Mouse (Mus musculus) embryonic facial prominence, embryonic 13.5 days (tissue): ENCODE results near the gene Arrb1. TPM values are rescaled to one million over a fixed set of nuclear protein-coding genes. Genes with fewer than 3 reads are reported as not detected.

Source experiments
- ATAC-seq: fragments of 200-750 bp; cut with Nextera tagmentation; 2 replicates; pipeline ENCODE4 v1.8.0; 2017; ENCODE audit warnings: low read depth; ENCODE audit not compliant: insufficient number of reproducible peaks, insufficient read depth, low FRiP score, low TSS enrichment
- H3K27ac ChIP-seq: fragments of 300-500 bp; sonication (generic); 2 replicates; pipeline ENCODE4 v1.5.1; 2015; ENCODE audit warnings: moderate library complexity, mild to moderate bottlenecking, inconsistent platforms
- H3K27me3 ChIP-seq: fragments of 300-500 bp; sonication (generic); 2 replicates; pipeline ENCODE4 v1.6.1; 2015; ENCODE audit warnings: mild to moderate bottlenecking, inconsistent platforms
- H3K36me3 ChIP-seq: fragments of 300-500 bp; sonication (generic); 2 replicates; pipeline ENCODE4 v1.6.1; 2015; ENCODE audit warnings: mild to moderate bottlenecking, inconsistent platforms
- H3K4me1 ChIP-seq: fragments of 300-500 bp; sonication (generic); 2 replicates; pipeline ENCODE4 v1.6.1; 2015; ENCODE audit warnings: inconsistent platforms
- H3K4me2 ChIP-seq: fragments of 300-500 bp; sonication (generic); 2 replicates; pipeline ENCODE4 v1.6.1; 2015; ENCODE audit warnings: moderate library complexity, mild to moderate bottlenecking, inconsistent platforms
- H3K4me3 ChIP-seq: fragments of 300-500 bp; sonication (generic); 2 replicates; pipeline ENCODE4 v1.5.1; 2015; ENCODE audit warnings: mild to moderate bottlenecking, inconsistent platforms
- H3K9ac ChIP-seq: fragments of 300-500 bp; sonication (generic); 2 replicates; pipeline ENCODE4 v1.6.1; 2015; ENCODE audit warnings: mild to moderate bottlenecking, inconsistent platforms
- H3K9me3 ChIP-seq: fragments of 300-500 bp; sonication (generic); 2 replicates; pipeline ENCODE4 v1.6.1; 2016; ENCODE audit warnings: inconsistent platforms
- WGBS: fragments of 180-500 bp; shearing (Covaris S2); methylation state at CpG from one replicate; pipeline ENCODE4 v1.1.7; 2015; ENCODE audit warnings: mixed read lengths; 5-methylcytosine and 5-hydroxymethylcytosine counted together
- polyA plus RNA-seq: library from polyadenylated mRNA; unstranded; fragments of >200 nt; fragmentation: Nextera tagmentation; extraction: Ambion mirVana; gene quantifications from 2 replicates; pipeline ENCODE4 v1.2.1, GENCODE M21; 2015

The Arrb1 gene
- polyA plus RNA-seq, 1 experiment from 2014 or later: 6.3 TPM

- H3K27me3 ChIP-seq: no peaks in the 10 kb centered on the region
- no peak overlapping the region for H3K4me3 ChIP-seq
- no peak overlapping the region for H3K4me2 ChIP-seq
- no peaks in the 10 kb centered on the region for H3K36me3 ChIP-seq
- H3K9ac ChIP-seq: no peak overlapping the region
- no peak for ATAC-seq
- H3K4me1 ChIP-seq: peaks cover 58% of the 10 kb centered on the region
- 68% methylated on average over 4 of the region's 4 CpGs for WGBS
- H3K27ac ChIP-seq: no peak overlapping the region
- no peaks in the 10 kb centered on the region for H3K9me3 ChIP-seq
These were observed 3.2 kb downstream of the Arrb1 start for GRCm38 (mm10) chr7:99538421-99538820.

GRCm38 (mm10) chr7:99539201-99539891 lies 4.1 kb downstream of the Arrb1 start:
- H3K4me1 ChIP-seq: peaks cover 55% of the 10 kb centered on the region
- no peak overlapping the region for H3K4me3 ChIP-seq
- WGBS: 18% methylated on average over 8 of the region's 8 CpGs
- no peak overlapping the region for H3K27ac ChIP-seq
- no peak for ATAC-seq
- no peaks in the 10 kb centered on the region for H3K9me3 ChIP-seq
- no peak overlapping the region for H3K9ac ChIP-seq
- H3K36me3 ChIP-seq: no peaks in the 10 kb centered on the region
- no peak overlapping the region for H3K4me2 ChIP-seq
- H3K27me3 ChIP-seq: no peaks in the 10 kb centered on the region

GRCm38 (mm10) chr7:99540016-99540415 lies 4.8 kb downstream of the Arrb1 start:
- Histone ChIP-seq H3K27me3 (no peaks in the 10 kb centered on the region), H3K9me3 (no peaks in the 10 kb centered on the region), H3K4me2 (no peak overlapping the region), H3K36me3 (no peaks in the 10 kb centered on the region), H3K9ac (no peak overlapping the region), H3K27ac (no peak overlapping the region), H3K4me1 (peaks cover 56% of the 10 kb centered on the region), H3K4me3 (no peak overlapping the region)
- WGBS: 57% methylated on average over 2 of the region's 2 CpGs
- no peak for ATAC-seq

- no peak overlapping the region for H3K4me2 ChIP-seq
- H3K27me3 ChIP-seq: no peaks in the 10 kb centered on the region
- ATAC-seq: no peak
- H3K36me3 ChIP-seq: no peaks in the 10 kb centered on the region
- 23% methylated on average over 5 of the region's 5 CpGs for WGBS
- peaks cover 62% of the 10 kb centered on the region for H3K4me1 ChIP-seq
- no peak overlapping the region for H3K4me3 ChIP-seq
- no peaks in the 10 kb centered on the region for H3K9me3 ChIP-seq
- H3K9ac ChIP-seq: no peak overlapping the region
- no peak overlapping the region for H3K27ac ChIP-seq
These were observed 5.9 kb downstream of the Arrb1 start for GRCm38 (mm10) chr7:99541204-99541603.

- no peaks in the 10 kb centered on the region for H3K36me3 ChIP-seq
- WGBS: 48% methylated on average over 6 of the region's 6 CpGs
- H3K27me3 ChIP-seq: no peaks in the 10 kb centered on the region
- H3K9ac ChIP-seq: 0 out of 2 replicates have a peak overlapping the region, but pooled peaks have one; percentile 49
- peak overlapping the region; percentile 22; the same call in 1 of the 2 replicates for H3K27ac ChIP-seq
- no peak overlapping the region for H3K4me3 ChIP-seq
- ATAC-seq: no peak
- H3K4me2 ChIP-seq: no peak overlapping the region
- H3K4me1 ChIP-seq: peaks cover 66% of the 10 kb centered on the region
- no peaks in the 10 kb centered on the region for H3K9me3 ChIP-seq
These were observed 9.0 kb downstream of the Arrb1 start for GRCm38 (mm10) chr7:99544272-99544671.

GRCm38 (mm10) chr7:99545885-99546745 lies 10.8 kb downstream of the Arrb1 start:
- peaks cover 50% of the 10 kb centered on the region for H3K4me1 ChIP-seq
- peak overlapping the region; percentile 36; the same call in 1 of the 2 replicates for H3K9ac ChIP-seq
- no peak overlapping the region for H3K4me3 ChIP-seq
- 0 out of 2 replicates have a peak overlapping the region, but pooled peaks have one; percentile 20 for H3K4me2 ChIP-seq
- H3K27me3 ChIP-seq: no peaks in the 10 kb centered on the region
- no peak for ATAC-seq
- WGBS: 38% methylated on average over 10 of the region's 10 CpGs
- H3K9me3 ChIP-seq: no peaks in the 10 kb centered on the region
- peaks cover 5% of the 10 kb centered on the region; the same call in 1 of the 2 replicates for H3K36me3 ChIP-seq
- peak overlapping the region; percentile 85 for H3K27ac ChIP-seq

GRCm38 (mm10) chr7:99547584-99548487 lies 12.6 kb downstream of the Arrb1 start:
- 32% methylated on average over 10 of the region's 11 CpGs for WGBS
- peaks cover 5% of the 10 kb centered on the region; the same call in 1 of the 2 replicates for H3K36me3 ChIP-seq
- peaks cover 53% of the 10 kb centered on the region for H3K4me1 ChIP-seq
- H3K9me3 ChIP-seq: no peaks in the 10 kb centered on the region
- no peak overlapping the region for H3K9ac ChIP-seq
- H3K27ac ChIP-seq: peak overlapping the region; percentile 68
- H3K4me3 ChIP-seq: no peak overlapping the region
- no peaks in the 10 kb centered on the region for H3K27me3 ChIP-seq
- ATAC-seq: no peak
- no peak overlapping the region for H3K4me2 ChIP-seq

- Histone ChIP-seq H3K4me2 (no peak overlapping the region), H3K4me3 (no peak overlapping the region), H3K9ac (no peak overlapping the region), H3K27me3 (no peaks in the 10 kb centered on the region), H3K9me3 (no peaks in the 10 kb centered on the region), H3K27ac (no peak overlapping the region), H3K4me1 (peaks cover 58% of the 10 kb centered on the region), H3K36me3 (peaks cover 5% of the 10 kb centered on the region; the same call in 1 of the 2 replicates)
- 86% methylated on average over 5 of the region's 5 CpGs for WGBS
- no peak for ATAC-seq
These were observed 14.4 kb downstream of the Arrb1 start for GRCm38 (mm10) chr7:99549668-99550067.

- Histone ChIP-seq H3K4me2 (no peak overlapping the region), H3K36me3 (peaks cover 5% of the 10 kb centered on the region; the same call in 1 of the 2 replicates), H3K9me3 (no peaks in the 10 kb centered on the region), H3K27ac (no peak overlapping the region), H3K9ac (no peak overlapping the region), H3K27me3 (no peaks in the 10 kb centered on the region), H3K4me1 (peaks cover 46% of the 10 kb centered on the region), H3K4me3 (no peak overlapping the region)
- no peak for ATAC-seq
- 92% methylated on average over 3 of the region's 3 CpGs for WGBS
These were observed 16.4 kb downstream of the Arrb1 start for GRCm38 (mm10) chr7:99551623-99552022.

- peak overlapping the region; percentile 78 for H3K27ac ChIP-seq
These were observed 18.1 kb downstream of the Arrb1 start for GRCm38 (mm10) chr7:99553222-99553884.

More at GRCm38 (mm10) chr7:99553222-99553884, 18.1 kb downstream of the Arrb1 start:
- Histone ChIP-seq H3K9ac (no peak overlapping the region), H3K9me3 (no peaks in the 10 kb centered on the region), H3K36me3 (peaks cover 5% of the 10 kb centered on the region; the same call in 1 of the 2 replicates), H3K27me3 (no peaks in the 10 kb centered on the region), H3K4me1 (peaks cover 34% of the 10 kb centered on the region), H3K4me2 (no peak overlapping the region), H3K4me3 (no peak overlapping the region)
- WGBS: 40% methylated on average over 9 of the region's 9 CpGs
- ATAC-seq: no peak
